Mouse (Mus musculus) spleen, adult 10 weeks (tissue): Measurements from ENCODE around the gene Mug1. TPM values are rescaled to one million over a fixed set of nuclear protein-coding genes. Genes with fewer than 3 reads are reported as not detected.

ENCODE experiments used
- polyA plus RNA-seq: library from polyadenylated mRNA; stranded (reverse); fragments of 350-450 nt; fragmentation: Illumina TruSeq; extraction: RNeasy Lipid Tissue Mini Kit (QIAGEN cat#74804); gene quantifications from one replicate; pipeline ENCODE4 v1.2.3, GENCODE M21; 2015; ENCODE audit warnings: low replicate concordance; ENCODE audit not compliant: insufficient read depth

Mug1 gene
- not detected for polyA plus RNA-seq

DNA sequence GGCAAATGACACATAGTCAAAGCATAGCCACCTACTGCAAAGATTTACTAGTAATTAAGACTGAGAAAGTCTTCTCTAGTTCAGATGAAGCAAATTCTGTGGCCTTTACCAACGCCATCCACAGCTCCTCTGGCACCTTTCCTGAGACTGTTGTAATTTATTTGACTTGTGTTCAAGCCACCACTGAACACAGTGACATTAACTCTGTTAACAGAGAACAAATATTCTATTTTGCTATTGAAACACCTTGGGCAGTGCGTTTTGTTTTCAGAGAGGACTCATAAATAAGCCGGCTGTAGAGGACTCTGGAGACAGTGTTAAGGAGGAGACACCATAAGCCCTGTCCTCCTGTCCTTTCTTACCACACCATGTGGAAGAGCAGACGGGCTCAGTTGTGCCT, at the start of gene Mug1:
Gene Mug1 (plus strand): TSS at position 271 of the 400 bp plus-strand sequence.

Other genes with a start within 250 kb of the Mug1 start
- 0.68 TPM for gene A2m, start 203.2 kb upstream of the Mug1 start, polyA plus RNA-seq
- gene Gm7298, start 105.6 kb upstream of the Mug1 start, polyA plus RNA-seq = not detected
- gene Mug2, start 168.2 kb downstream of the Mug1 start, polyA plus RNA-seq = not detected